Mouse (Mus musculus): Measurements from ENCODE around the gene Pjvk.

The Pjvk gene

GRCm38 (mm10) chr2:76667200-76667599, 18.9 kb downstream of the Pjvk start:
- no peak for DNase-seq (ENCODE audit: low spot score)

- no peak for DNase-seq (ENCODE audit: low spot score)
These were observed 23.4 kb downstream of the Pjvk start for GRCm38 (mm10) chr2:76671641-76672040.

GRCm38 (mm10) chr2:76672134-76672745, 24.0 kb downstream of the Pjvk start:
- DNase-seq (ENCODE audit: low spot score): no peak

- DNase-seq (ENCODE audit: low spot score): peak; percentile 91
These were observed 24.7 kb downstream of the Pjvk start, which contains the start of gene Fkbp7 for GRCm38 (mm10) chr2:76672966-76673392. Gene Fkbp7 (minus strand): TSS chr2:76673116.

- peak; percentile 72 for DNase-seq (ENCODE audit: low spot score)
These were observed 25.3 kb downstream of the Pjvk start for GRCm38 (mm10) chr2:76673472-76674081.

GRCm38 (mm10) chr2:76674725-76675427, 26.6 kb downstream of the Pjvk start, which contains the start of gene Plekha3:
Gene Plekha3 (plus strand): TSS chr2:76675281.
- peak; percentile 81 for DNase-seq (ENCODE audit: low spot score)

GRCm38 (mm10) chr2:76675451-76675850, 27.2 kb downstream of the Pjvk start:
- peak; percentile 47 for DNase-seq (ENCODE audit: low spot score)

GRCm38 (mm10) chr2:76675949-76676348, 27.7 kb downstream of the Pjvk start:
- DNase-seq (ENCODE audit: low spot score): no peak

GRCm38 (mm10) chr2:76676401-76677226, 28.3 kb downstream of the Pjvk start:
- no peak for DNase-seq (ENCODE audit: low spot score)

- no peak for DNase-seq (ENCODE audit: low spot score)
These were observed 34.0 kb downstream of the Pjvk start for GRCm38 (mm10) chr2:76682301-76682700.

GRCm38 (mm10) chr2:76686986-76687385, 38.7 kb downstream of the Pjvk start:
- no peak for DNase-seq (ENCODE audit: low spot score)

- DNase-seq (ENCODE audit: low spot score): no peak
These were observed 39.3 kb downstream of the Pjvk start for GRCm38 (mm10) chr2:76687608-76688007.

- DNase-seq (ENCODE audit: low spot score): no peak
These were observed 39.9 kb downstream of the Pjvk start for GRCm38 (mm10) chr2:76688162-76688561.

- no peak for DNase-seq (ENCODE audit: low spot score)
These were observed 42.3 kb downstream of the Pjvk start for GRCm38 (mm10) chr2:76690436-76691204.

- no peak for DNase-seq (ENCODE audit: low spot score)
These were observed 45.5 kb downstream of the Pjvk start for GRCm38 (mm10) chr2:76693765-76694164.

GRCm38 (mm10) chr2:76695290-76695689, 47.0 kb downstream of the Pjvk start:
- no peak for DNase-seq (ENCODE audit: low spot score)

- DNase-seq (ENCODE audit: low spot score): no peak
These were observed 53.9 kb downstream of the Pjvk start for GRCm38 (mm10) chr2:76702188-76702587.

GRCm38 (mm10) chr2:76702751-76703150, 54.5 kb downstream of the Pjvk start:
- DNase-seq (ENCODE audit: low spot score): no peak

GRCm38 (mm10) chr2:76705655-76706054, 57.4 kb downstream of the Pjvk start:
- no peak for DNase-seq (ENCODE audit: low spot score)

Data from embryo, embryonic 10 days (tissue).